Mouse (Mus musculus): ENCODE results near the gene Mecom. TPM values are rescaled to one million over a fixed set of nuclear protein-coding genes. Genes with fewer than 3 reads are reported as not detected.
A peak's percentile ranks its signal among the peaks of the same experiment; 100 is the strongest.

The Mecom gene
- polyA plus RNA-seq, 1 experiment from 2014 or later, result 217 TPM

- Histone ChIP-seq H3K9me3 (replicated peaks) (no peaks in the 10 kb centered on the region), H3K27me3 (ENCODE audit: low read depth, poor library complexity, severe bottlenecking) (no peaks in the 10 kb centered on the region), H3K4me1 (no peaks in the 10 kb centered on the region), H3K27ac (no peak overlapping the region), H3K4me3 (no peak overlapping the region), H3K36me3 (peaks cover 100% of the 10 kb centered on the region)
- no peak for DNase-seq (ENCODE audit: low spot score)
- WGBS, result 85% methylated on average over 4 of the region's 4 CpGs
Observed at GRCm38 (mm10) chr3:29976580-29976979, 571.2 kb downstream of the Mecom start.

DNA sequence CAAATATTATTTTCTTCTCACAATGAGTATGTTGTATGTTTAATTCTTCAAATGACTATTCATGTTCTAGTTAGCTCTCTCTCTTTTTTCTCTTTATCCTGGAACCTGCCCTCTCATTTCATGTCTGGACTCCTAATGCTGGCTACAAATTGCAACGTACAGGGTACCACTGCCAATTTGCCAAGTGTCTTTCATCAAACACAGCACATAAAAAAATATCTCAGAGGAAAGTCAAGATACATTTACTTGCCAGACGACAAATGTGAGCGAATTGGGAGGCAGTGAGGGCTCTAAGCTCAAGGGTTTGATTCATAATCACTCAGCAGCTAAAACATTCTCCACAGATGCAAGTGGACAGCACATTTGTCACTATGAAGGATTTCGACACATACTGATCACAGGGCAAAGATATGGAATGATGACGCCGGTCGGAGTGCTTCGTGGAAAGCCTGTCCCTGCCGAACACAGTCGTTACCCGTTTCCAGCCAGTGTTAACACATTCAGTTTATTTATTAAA, 579.3 kb downstream of the Mecom start:
- Histone ChIP-seq H3K36me3 (peaks cover 99% of the 10 kb centered on the region), H3K4me3 (no peak overlapping the region), H3K4me1 (no peaks in the 10 kb centered on the region), H3K27me3 (ENCODE audit: low read depth, poor library complexity, severe bottlenecking) (no peaks in the 10 kb centered on the region), H3K27ac (no peak overlapping the region), H3K9me3 (replicated peaks) (no peaks in the 10 kb centered on the region)
- no peak for DNase-seq (ENCODE audit: low spot score)
- WGBS, result 87% methylated on average over 11 of the region's 11 CpGs

- Histone ChIP-seq H3K27me3 (ENCODE audit: low read depth, poor library complexity, severe bottlenecking) (no peaks in the 10 kb centered on the region), H3K4me3 (no peak overlapping the region), H3K36me3 (peaks cover 100% of the 10 kb centered on the region), H3K9me3 (replicated peaks) (no peaks in the 10 kb centered on the region), H3K4me1 (no peaks in the 10 kb centered on the region), H3K27ac (no peak overlapping the region)
- DNase-seq (ENCODE audit: low spot score), result no peak
- 91% methylated on average over 7 of the region's 7 CpGs for WGBS
Observed at GRCm38 (mm10) chr3:29963953-29964352, 583.9 kb downstream of the Mecom start.

DNA sequence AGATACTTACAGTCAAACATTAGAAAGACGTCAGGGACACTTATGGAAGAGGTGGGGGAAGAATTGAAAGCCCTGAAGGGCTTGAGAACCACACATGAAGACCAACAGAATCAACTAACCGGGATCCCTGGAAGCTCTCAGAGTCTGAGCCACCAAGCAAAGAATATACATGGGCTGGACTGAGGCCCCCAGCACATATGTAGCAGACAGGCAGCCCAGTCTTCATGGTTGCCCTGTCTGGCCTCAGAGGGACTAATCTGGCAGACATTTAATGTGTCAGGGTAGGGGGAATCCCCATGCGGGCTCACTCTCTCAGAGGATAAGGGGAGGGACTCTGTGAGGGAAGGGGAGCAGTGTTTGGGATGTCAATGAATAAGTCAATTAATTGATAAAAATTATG, 584.4 kb downstream of the Mecom start:
- Histone ChIP-seq H3K27me3 (ENCODE audit: low read depth, poor library complexity, severe bottlenecking) (no peaks in the 10 kb centered on the region), H3K36me3 (peaks cover 100% of the 10 kb centered on the region), H3K9me3 (replicated peaks) (no peaks in the 10 kb centered on the region), H3K4me3 (no peak overlapping the region), H3K4me1 (no peaks in the 10 kb centered on the region), H3K27ac (no peak overlapping the region)
- no peak for DNase-seq (ENCODE audit: low spot score)
- 87% methylated on average over 3 of the region's 3 CpGs for WGBS

- Histone ChIP-seq H3K4me1 (no peaks in the 10 kb centered on the region), H3K27ac (no peak overlapping the region), H3K36me3 (peaks cover 100% of the 10 kb centered on the region), H3K4me3 (no peak overlapping the region), H3K9me3 (replicated peaks) (no peaks in the 10 kb centered on the region), H3K27me3 (ENCODE audit: low read depth, poor library complexity, severe bottlenecking) (no peaks in the 10 kb centered on the region)
- DNase-seq (ENCODE audit: low spot score), result no peak
- 84% methylated on average over 3 of the region's 3 CpGs for WGBS
Observed at GRCm38 (mm10) chr3:29959051-29959450, 588.8 kb downstream of the Mecom start.

DNA sequence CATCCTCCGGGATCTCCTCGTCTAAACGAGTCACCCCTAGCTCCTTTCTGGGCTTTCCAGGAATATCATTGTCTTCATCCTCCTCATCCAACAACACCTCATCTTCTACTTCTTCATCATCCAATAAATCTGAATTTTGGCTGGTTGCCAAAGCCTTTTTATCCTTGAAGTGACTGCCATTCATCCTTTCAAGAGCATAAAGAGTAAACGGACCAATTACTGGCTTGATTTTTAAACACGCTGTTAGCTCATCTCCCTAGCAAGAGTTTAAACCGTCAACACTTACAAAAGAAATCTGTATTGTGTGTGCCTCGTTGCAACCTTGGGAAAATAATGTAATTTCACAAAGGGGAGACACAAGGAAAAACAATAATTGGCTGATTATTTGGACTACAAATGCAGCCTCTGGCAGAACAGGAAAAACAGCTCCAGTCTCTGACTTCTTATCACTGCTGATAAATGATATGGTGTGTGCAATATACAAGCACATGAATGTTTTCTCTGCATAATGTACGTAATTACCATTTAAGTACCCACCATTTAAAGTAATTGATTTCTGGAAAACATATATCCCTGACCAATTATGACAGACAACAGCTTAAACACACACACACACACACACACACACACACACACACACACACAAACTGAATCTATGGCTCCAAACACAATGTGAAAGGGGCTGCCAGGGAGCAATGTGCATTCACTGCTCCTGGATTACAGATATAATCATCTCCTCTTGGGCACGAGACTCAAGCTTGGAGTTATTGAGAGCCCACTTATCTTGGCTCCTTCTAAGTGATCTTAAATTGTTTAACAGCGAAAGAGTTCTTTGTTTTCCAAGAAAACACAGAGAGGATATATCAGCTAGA, 590.2 kb downstream of the Mecom start:
- peaks cover 100% of the 10 kb centered on the region for H3K36me3 ChIP-seq
- H3K27me3 ChIP-seq (ENCODE audit: low read depth, poor library complexity, severe bottlenecking), result no peaks in the 10 kb centered on the region
- 90% methylated on average over 10 of the region's 10 CpGs for WGBS
- no peaks in the 10 kb centered on the region for H3K4me1 ChIP-seq
- no peak overlapping the region for H3K27ac ChIP-seq
- H3K4me3 ChIP-seq, result no peak overlapping the region
- H3K9me3 ChIP-seq (replicated peaks), result no peaks in the 10 kb centered on the region
- no peak for DNase-seq (ENCODE audit: low spot score)

GRCm38 (mm10) chr3:29953269-29953668, 594.5 kb downstream of the Mecom start:
- WGBS, result 79% methylated on average over 3 of the region's 3 CpGs
- no peaks in the 10 kb centered on the region for H3K27me3 ChIP-seq (ENCODE audit: low read depth, poor library complexity, severe bottlenecking)
- no peak overlapping the region for H3K4me3 ChIP-seq
- no peak for DNase-seq (ENCODE audit: low spot score)
- H3K27ac ChIP-seq, result no peak overlapping the region
- no peaks in the 10 kb centered on the region for H3K4me1 ChIP-seq
- no peaks in the 10 kb centered on the region for H3K9me3 ChIP-seq (replicated peaks)
- peaks cover 88% of the 10 kb centered on the region for H3K36me3 ChIP-seq

DNA sequence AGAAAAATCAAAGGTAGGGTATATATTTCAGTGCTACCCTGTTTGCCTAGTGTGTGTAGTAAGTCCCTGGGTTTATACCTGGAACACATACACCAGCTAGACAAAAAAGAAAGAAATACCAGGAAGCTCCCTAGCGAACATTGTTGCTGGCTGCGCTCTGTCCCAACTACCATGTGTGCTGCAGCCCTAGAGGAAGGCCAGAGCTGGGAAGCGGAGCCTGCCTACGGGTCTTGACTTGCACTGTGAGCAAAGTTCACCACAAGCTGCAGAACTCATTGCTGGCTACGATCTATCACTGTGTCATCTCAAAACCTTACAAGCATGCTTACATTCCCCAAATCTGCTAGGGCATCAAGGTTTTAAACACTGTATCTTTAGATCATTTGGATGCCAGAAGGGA, 597.0 kb downstream of the Mecom start:
- H3K36me3 ChIP-seq, result peaks cover 64% of the 10 kb centered on the region
- no peak overlapping the region for H3K27ac ChIP-seq

GRCm38 (mm10) chr3:29903596-29904308, 644.1 kb downstream of the Mecom start:
- Histone ChIP-seq H3K36me3 (no peaks in the 10 kb centered on the region), H3K4me3 (no peak overlapping the region), H3K27me3 (ENCODE audit: low read depth, poor library complexity, severe bottlenecking) (no peaks in the 10 kb centered on the region), H3K27ac (no peak overlapping the region), H3K4me1 (no peaks in the 10 kb centered on the region), H3K9me3 (replicated peaks) (no peaks in the 10 kb centered on the region)
- 79% methylated on average over 11 of the region's 11 CpGs for WGBS
- DNase-seq (ENCODE audit: low spot score), result no peak

More for the DNA sequence above, 597.0 kb downstream of the Mecom start:
- H3K4me1 ChIP-seq, result no peaks in the 10 kb centered on the region
- peak; percentile 34 for DNase-seq (ENCODE audit: low spot score)
- H3K4me3 ChIP-seq, result no peak overlapping the region
- 90% methylated on average over 5 of the region's 5 CpGs for WGBS
- H3K27me3 ChIP-seq (ENCODE audit: low read depth, poor library complexity, severe bottlenecking), result no peaks in the 10 kb centered on the region
- H3K9me3 ChIP-seq (replicated peaks), result no peaks in the 10 kb centered on the region

Other genes starting within 250 kb of the Mecom start
- gene Actrt3, start 51.9 kb upstream of the Mecom start, polyA plus RNA-seq (2016; fragmentation: Nextera tagmentation; extraction: Ambion mirVana), result 0.08 TPM in 1 of 2 replicates, not detected in the other
- gene Mynn, start 54.1 kb upstream of the Mecom start, polyA plus RNA-seq (2016; fragmentation: Nextera tagmentation; extraction: Ambion mirVana), result 27.1 and 32.2 TPM in 2 replicates
- gene Lrriq4, start 96.5 kb upstream of the Mecom start, polyA plus RNA-seq (2016; fragmentation: Nextera tagmentation; extraction: Ambion mirVana), result not detected in 2 replicates
- 1.9 and 2.8 TPM in 2 replicates for gene Lrrc34, start 99.9 kb upstream of the Mecom start, polyA plus RNA-seq (2016; fragmentation: Nextera tagmentation; extraction: Ambion mirVana)
- not detected in 2 replicates for gene Lrrc31, start 151.8 kb upstream of the Mecom start, polyA plus RNA-seq (2016; fragmentation: Nextera tagmentation; extraction: Ambion mirVana)
- gene Samd7, start 198.3 kb upstream of the Mecom start, polyA plus RNA-seq (2016; fragmentation: Nextera tagmentation; extraction: Ambion mirVana), result not detected in 2 replicates
- gene Sec62, start 244.9 kb upstream of the Mecom start, polyA plus RNA-seq (2016; fragmentation: Nextera tagmentation; extraction: Ambion mirVana), result 39.1 and 47.0 TPM in 2 replicates

Data from limb, embryonic 10.5 days (tissue).